Mouse (Mus musculus): Measurements from ENCODE around the gene Magi2. TPM values are rescaled to one million over a fixed set of nuclear protein-coding genes. Genes with fewer than 3 reads are reported as not detected.
"Not testable (repeated sequence)": the region's sequence is repeated elsewhere in the genome, so short reads cannot be mapped to it uniquely, and the experiment has no call there.

Magi2 gene
- polyA plus RNA-seq, 1 experiment from 2014 or later: 6.5 TPM

DNA sequence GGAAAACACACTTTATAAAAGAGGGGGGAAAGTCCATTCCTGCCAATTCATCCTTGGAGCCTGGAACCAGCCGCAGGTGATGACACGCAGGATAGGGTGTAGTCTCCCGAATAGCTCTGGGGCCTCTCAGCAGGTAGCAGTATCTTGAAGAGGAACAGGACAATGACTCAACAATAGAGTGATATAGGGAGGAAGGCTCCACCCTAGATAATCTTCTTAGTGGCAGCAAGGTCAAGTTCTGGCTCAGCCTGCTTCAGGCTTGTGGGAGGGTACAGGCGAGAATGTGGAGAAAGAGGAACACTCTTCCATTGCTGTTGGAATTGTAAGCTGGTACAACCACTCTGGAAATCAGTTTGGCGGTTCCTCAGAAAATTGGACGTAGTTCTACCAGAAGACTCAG lies 1484.0 kb downstream of the Magi2 start:
- H3K4me3 ChIP-seq; H3K27me3 ChIP-seq (replicated peaks; ENCODE audit: low read depth, poor library complexity, severe bottlenecking); H3K27ac ChIP-seq (replicated peaks); DNase-seq (ENCODE audit: low spot score); H3K4me1 ChIP-seq; H3K36me3 ChIP-seq (replicated peaks); H3K9me3 ChIP-seq: not testable (repeated sequence)
- 87% methylated on average over 6 of the region's 6 CpGs for WGBS

- DNase-seq (ENCODE audit: low spot score); H3K4me1 ChIP-seq; H3K4me3 ChIP-seq; H3K27ac ChIP-seq (replicated peaks); H3K36me3 ChIP-seq (replicated peaks); H3K27me3 ChIP-seq (replicated peaks; ENCODE audit: low read depth, poor library complexity, severe bottlenecking); H3K9me3 ChIP-seq: not testable (repeated sequence)
- WGBS: 88% methylated on average over 1 of the region's 1 CpGs
Measured at GRCm38 (mm10) chr5:20714619-20715018, 1487.8 kb downstream of the Magi2 start.

DNA sequence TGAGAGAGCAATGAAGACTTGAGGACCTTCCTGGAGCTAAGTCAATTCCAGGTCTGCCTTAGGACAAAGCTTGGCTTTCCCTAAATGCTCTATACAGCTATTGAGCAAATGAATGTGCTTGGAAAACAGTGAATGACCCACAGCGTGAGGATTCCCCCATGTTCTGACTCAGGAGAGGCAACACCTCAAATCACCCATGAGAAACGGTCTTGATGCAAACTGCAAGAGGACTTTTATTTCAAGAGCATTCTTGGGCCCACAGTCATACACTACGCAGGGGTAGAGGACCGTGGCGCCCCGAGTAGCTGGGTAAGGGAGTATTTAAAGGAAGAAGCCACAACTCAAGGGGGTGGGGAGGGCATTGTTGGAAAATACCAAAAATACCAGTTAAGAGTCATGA lies 1489.1 kb downstream of the Magi2 start:
- H3K27ac ChIP-seq (replicated peaks); H3K27me3 ChIP-seq (replicated peaks; ENCODE audit: low read depth, poor library complexity, severe bottlenecking); H3K4me1 ChIP-seq; H3K4me3 ChIP-seq; DNase-seq (ENCODE audit: low spot score); H3K9me3 ChIP-seq; H3K36me3 ChIP-seq (replicated peaks): not testable (repeated sequence)
- WGBS: 92% methylated on average over 6 of the region's 6 CpGs

DNA sequence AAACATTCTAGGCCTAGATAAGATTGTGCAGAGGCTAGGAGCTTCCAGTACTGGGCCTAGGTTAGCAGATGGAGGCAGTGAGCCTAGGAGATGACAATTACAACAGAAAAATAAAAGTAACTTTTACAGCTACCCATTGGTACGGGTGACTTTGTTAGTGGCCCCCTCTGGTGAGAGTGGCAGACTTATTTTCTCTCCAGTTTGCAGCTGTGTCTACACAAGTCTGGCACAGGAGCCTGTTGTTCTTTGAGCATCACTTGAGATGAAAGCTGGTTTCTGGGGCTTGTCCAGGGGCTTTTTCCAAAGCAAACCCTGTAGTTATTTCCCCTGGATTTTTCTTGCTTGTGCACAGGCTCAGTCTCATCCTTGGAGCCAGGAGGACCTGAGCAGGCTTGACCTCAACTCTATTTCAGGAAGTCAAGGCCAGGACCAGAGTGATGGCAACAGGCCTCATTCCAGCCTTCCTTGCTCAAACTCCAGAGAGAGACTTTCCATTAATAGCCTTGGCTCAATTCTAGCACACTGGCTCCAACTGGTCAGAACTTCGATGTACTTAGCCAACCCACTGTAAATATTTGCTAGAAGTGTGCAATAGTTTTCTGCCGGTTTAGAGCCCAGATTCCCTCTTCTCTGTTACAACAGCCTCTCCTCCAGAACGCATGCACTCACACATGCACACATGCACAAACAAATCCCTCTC lies 1493.5 kb downstream of the Magi2 start:
- Histone ChIP-seq H3K9me3 (no peaks in the 10 kb centered on the region), H3K4me3 (no peak overlapping the region), H3K27ac (replicated peaks) (no peak overlapping the region), H3K27me3 (replicated peaks; ENCODE audit: low read depth, poor library complexity, severe bottlenecking) (no peaks in the 10 kb centered on the region), H3K36me3 (replicated peaks) (no peaks in the 10 kb centered on the region), H3K4me1 (no peaks in the 10 kb centered on the region)
- DNase-seq (ENCODE audit: low spot score): no peak
- 86% methylated on average over 4 of the region's 4 CpGs for WGBS

DNA sequence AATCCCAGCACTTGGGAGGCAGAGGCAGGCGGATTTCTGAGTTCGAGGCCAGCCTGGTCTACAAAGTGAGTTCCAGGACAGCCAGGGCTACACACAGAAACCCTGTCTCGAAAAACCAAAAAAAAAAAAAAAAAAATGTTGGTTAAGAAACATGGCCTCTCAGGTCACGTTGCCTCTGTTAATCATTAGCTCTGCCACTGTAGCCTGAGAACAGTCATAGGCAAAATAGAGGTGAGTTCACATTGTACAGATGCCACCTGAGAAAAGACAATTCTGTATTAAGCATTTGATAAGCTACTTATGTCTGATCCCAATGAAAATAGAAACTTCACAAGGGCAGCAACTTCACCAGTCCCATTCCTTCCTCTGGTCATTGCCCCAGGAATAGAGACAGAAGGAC lies 1496.4 kb downstream of the Magi2 start:
- not testable (repeated sequence) for DNase-seq (ENCODE audit: low spot score); H3K9me3 ChIP-seq; H3K27me3 ChIP-seq (replicated peaks; ENCODE audit: low read depth, poor library complexity, severe bottlenecking); H3K4me3 ChIP-seq; H3K27ac ChIP-seq (replicated peaks); H3K4me1 ChIP-seq; H3K36me3 ChIP-seq (replicated peaks)
- 84% methylated on average over 4 of the region's 4 CpGs for WGBS

DNA sequence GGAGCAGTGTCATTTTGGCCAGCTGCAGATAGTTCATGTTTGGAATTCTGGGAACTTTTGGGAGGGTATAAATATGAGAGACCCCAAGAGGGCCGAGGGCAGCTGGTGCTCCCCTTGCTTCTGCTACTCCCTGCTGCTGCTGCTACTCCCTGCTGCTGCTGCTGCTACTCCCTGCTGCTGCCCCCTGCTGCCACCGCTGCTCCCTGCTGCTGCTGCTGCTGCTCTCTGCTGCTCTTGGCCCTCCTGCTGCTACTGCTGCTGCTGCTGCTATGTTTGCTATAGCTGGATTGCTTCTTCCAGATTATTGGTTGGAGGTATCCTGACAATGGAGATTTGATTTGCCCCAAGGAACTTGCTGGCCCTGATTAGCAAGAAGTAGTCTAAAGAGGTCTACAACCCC lies 1512.0 kb downstream of the Magi2 start:
- no peaks in the 10 kb centered on the region for H3K9me3 ChIP-seq
- H3K4me1 ChIP-seq: peaks cover 7% of the 10 kb centered on the region; the same call in 1 of the 2 replicates
- no peaks in the 10 kb centered on the region for H3K36me3 ChIP-seq (replicated peaks)
- WGBS: 49% methylated on average over 2 of the region's 2 CpGs
- no peak overlapping the region for H3K27ac ChIP-seq (replicated peaks)
- DNase-seq (ENCODE audit: low spot score): peak; percentile 18
- H3K27me3 ChIP-seq (replicated peaks; ENCODE audit: low read depth, poor library complexity, severe bottlenecking): no peaks in the 10 kb centered on the region
- no peak overlapping the region for H3K4me3 ChIP-seq

GRCm38 (mm10) chr5:20741193-20741592 lies 1514.4 kb downstream of the Magi2 start:
- Histone ChIP-seq H3K36me3 (replicated peaks) (no peaks in the 10 kb centered on the region), H3K9me3 (no peaks in the 10 kb centered on the region), H3K4me3 (no peak overlapping the region), H3K27me3 (replicated peaks; ENCODE audit: low read depth, poor library complexity, severe bottlenecking) (no peaks in the 10 kb centered on the region), H3K4me1 (peaks cover 17% of the 10 kb centered on the region), H3K27ac (replicated peaks) (no peak overlapping the region)
- DNase-seq (ENCODE audit: low spot score): no peak
- 75% methylated on average over 6 of the region's 6 CpGs for WGBS

GRCm38 (mm10) chr5:20741936-20742335 lies 1515.1 kb downstream of the Magi2 start:
- 93% methylated on average over 8 of the region's 8 CpGs for WGBS

GRCm38 (mm10) chr5:20748142-20748541 lies 1521.3 kb downstream of the Magi2 start:
- Histone ChIP-seq H3K36me3 (replicated peaks) (no peaks in the 10 kb centered on the region), H3K27me3 (replicated peaks; ENCODE audit: low read depth, poor library complexity, severe bottlenecking) (no peaks in the 10 kb centered on the region), H3K4me3 (no peak overlapping the region), H3K4me1 (peaks cover 21% of the 10 kb centered on the region), H3K27ac (replicated peaks) (no peak overlapping the region), H3K9me3 (no peaks in the 10 kb centered on the region)
- no peak for DNase-seq (ENCODE audit: low spot score)
- 83% methylated on average over 4 of the region's 4 CpGs for WGBS

More at GRCm38 (mm10) chr5:20741936-20742335, 1515.1 kb downstream of the Magi2 start:
- Histone ChIP-seq H3K27ac (replicated peaks) (no peak overlapping the region), H3K4me1 (peaks cover 17% of the 10 kb centered on the region), H3K27me3 (replicated peaks; ENCODE audit: low read depth, poor library complexity, severe bottlenecking) (no peaks in the 10 kb centered on the region), H3K4me3 (no peak overlapping the region), H3K36me3 (replicated peaks) (no peaks in the 10 kb centered on the region), H3K9me3 (no peaks in the 10 kb centered on the region)
- DNase-seq (ENCODE audit: low spot score): no peak

DNA sequence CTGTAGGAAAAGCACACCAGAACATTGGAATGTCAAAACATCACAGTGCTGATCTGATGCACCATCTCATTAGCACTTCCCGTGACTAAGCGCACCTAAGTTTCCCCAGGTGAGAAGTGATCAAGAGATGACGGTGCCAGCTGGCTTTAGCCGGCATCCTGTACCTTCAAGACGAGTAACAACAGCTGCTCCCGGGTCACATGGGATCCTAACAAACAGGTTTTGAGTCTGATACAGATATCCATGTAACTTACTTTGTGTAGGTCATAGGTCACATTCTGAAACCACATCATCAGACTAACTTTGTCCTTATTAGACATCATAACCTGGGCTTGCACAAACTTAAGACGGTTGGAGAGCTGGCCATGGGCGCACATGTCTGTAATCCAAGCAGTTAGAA lies 1522.0 kb downstream of the Magi2 start:
- Histone ChIP-seq H3K27ac (replicated peaks) (no peak overlapping the region), H3K27me3 (replicated peaks; ENCODE audit: low read depth, poor library complexity, severe bottlenecking) (no peaks in the 10 kb centered on the region), H3K4me1 (peaks cover 25% of the 10 kb centered on the region), H3K4me3 (no peak overlapping the region), H3K9me3 (no peaks in the 10 kb centered on the region), H3K36me3 (replicated peaks) (no peaks in the 10 kb centered on the region)
- DNase-seq (ENCODE audit: low spot score): no peak
- WGBS: 87% methylated on average over 8 of the region's 8 CpGs

- DNase-seq (ENCODE audit: low spot score): no peak
- WGBS: 86% methylated on average over 3 of the region's 3 CpGs
Measured at GRCm38 (mm10) chr5:20749535-20749934, 1522.7 kb downstream of the Magi2 start.

DNA sequence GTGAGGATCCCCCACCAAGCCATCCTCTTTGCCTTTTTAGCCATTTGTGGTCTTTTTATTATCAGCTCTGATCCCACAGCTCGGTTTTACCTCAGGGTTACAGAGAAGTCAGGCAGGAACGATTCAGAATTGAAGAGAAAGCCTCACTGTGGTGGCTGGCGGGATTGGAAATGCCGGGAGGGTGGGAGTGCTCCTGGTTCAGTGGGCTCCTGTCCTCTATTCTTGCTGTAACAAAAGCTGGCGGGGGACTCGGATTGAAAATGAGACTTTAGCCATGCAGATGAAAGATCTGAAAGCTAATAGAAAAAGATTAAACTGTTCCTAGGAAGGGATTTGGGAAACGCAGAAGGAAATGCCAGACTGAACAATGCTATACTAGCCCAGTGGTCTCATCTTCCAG lies 1524.2 kb downstream of the Magi2 start:
- DNase-seq (ENCODE audit: low spot score): no peak
- Histone ChIP-seq H3K4me1 (peaks cover 19% of the 10 kb centered on the region), H3K27ac (replicated peaks) (no peak overlapping the region), H3K4me3 (no peak overlapping the region), H3K9me3 (no peaks in the 10 kb centered on the region), H3K36me3 (replicated peaks) (no peaks in the 10 kb centered on the region), H3K27me3 (replicated peaks; ENCODE audit: low read depth, poor library complexity, severe bottlenecking) (no peaks in the 10 kb centered on the region)
- WGBS: 75% methylated on average over 7 of the region's 7 CpGs

More at GRCm38 (mm10) chr5:20749535-20749934, 1522.7 kb downstream of the Magi2 start:
- Histone ChIP-seq H3K27ac (replicated peaks) (no peak overlapping the region; the same call in 1 of the 2 replicates), H3K4me1 (peaks cover 21% of the 10 kb centered on the region), H3K36me3 (replicated peaks) (no peaks in the 10 kb centered on the region), H3K9me3 (no peaks in the 10 kb centered on the region), H3K27me3 (replicated peaks; ENCODE audit: low read depth, poor library complexity, severe bottlenecking) (no peaks in the 10 kb centered on the region), H3K4me3 (no peak overlapping the region)

DNA sequence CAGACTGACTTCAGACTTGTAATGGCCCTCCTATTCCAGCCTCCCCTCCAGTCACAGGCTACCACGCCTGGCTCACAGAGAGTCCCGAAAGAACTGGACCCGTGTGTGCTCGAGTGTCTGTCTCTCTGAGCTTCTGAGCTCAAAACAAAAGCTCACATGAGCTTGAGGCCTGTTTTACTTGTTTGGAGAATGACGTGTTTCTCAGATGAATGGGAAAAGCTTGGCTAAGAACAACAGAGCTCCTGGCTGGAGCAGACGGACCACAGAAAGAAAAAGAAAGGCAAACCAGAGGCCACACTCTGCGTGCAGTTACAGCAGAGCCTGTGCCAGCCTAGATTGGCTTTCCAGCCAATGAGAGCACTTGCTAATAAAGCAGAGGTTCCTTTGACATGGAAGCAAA lies 1524.9 kb downstream of the Magi2 start:
- peaks cover 19% of the 10 kb centered on the region for H3K4me1 ChIP-seq
- WGBS: 67% methylated on average over 7 of the region's 7 CpGs
- H3K27me3 ChIP-seq (replicated peaks; ENCODE audit: low read depth, poor library complexity, severe bottlenecking): no peaks in the 10 kb centered on the region
- no peaks in the 10 kb centered on the region for H3K9me3 ChIP-seq
- H3K36me3 ChIP-seq (replicated peaks): 0 out of 2 replicates have a peak, but pooled peaks cover 1% of the 10 kb centered on the region
- no peak overlapping the region for H3K4me3 ChIP-seq
- H3K27ac ChIP-seq (replicated peaks): peak overlapping the region; percentile 55; the same call in 1 of the 2 replicates
- no peak for DNase-seq (ENCODE audit: low spot score)

Data from embryonic facial prominence, embryonic 10.5 days (tissue).